Mouse (Mus musculus): ENCODE data around the gene Rnf217. TPM values are rescaled to one million over a fixed set of nuclear protein-coding genes. Genes with fewer than 3 reads are reported as not detected.
A peak's percentile ranks its signal among the peaks of the same experiment; 100 is the strongest.

The Rnf217 gene
- polyA plus RNA-seq, 1 experiment, result 0.50 TPM

- H3K4me3 ChIP-seq (replicated peaks; ENCODE audit: control insufficient read depth, low read depth, low read length), result no peak overlapping the region
- H3K27ac ChIP-seq (ENCODE audit: control insufficient read depth, insufficient read depth, low read depth, low read length, poor library complexity), result no peak overlapping the region
- H3K4me1 ChIP-seq (ENCODE audit: control insufficient read depth, insufficient read depth, low read length), result no peaks in the 10 kb centered on the region
- TF ChIP-seq CTCF (IDR thresholded peaks at IDR 0.05; ENCODE audit: control insufficient read depth, insufficient read depth, low read length) (no peak), POLR2A (IDR thresholded peaks at IDR 0.05; ENCODE audit: borderline replicate concordance, control insufficient read depth, low read depth, low read length) (no peak)
- WGBS, result 63% methylated on average over 1 of the region's 1 CpGs
Measured at GRCm38 (mm10) chr10:31456806-31457205, 152.2 kb downstream of the Rnf217 start.

- 47% methylated on average over 1 of the region's 1 CpGs for WGBS
- TF ChIP-seq POLR2A (IDR thresholded peaks at IDR 0.05; ENCODE audit: borderline replicate concordance, control insufficient read depth, low read depth, low read length) (no peak), CTCF (IDR thresholded peaks at IDR 0.05; ENCODE audit: control insufficient read depth, insufficient read depth, low read length) (no peak)
- Histone ChIP-seq H3K4me1 (ENCODE audit: control insufficient read depth, insufficient read depth, low read length) (no peaks in the 10 kb centered on the region), H3K27ac (ENCODE audit: control insufficient read depth, insufficient read depth, low read depth, low read length, poor library complexity) (no peak overlapping the region), H3K4me3 (replicated peaks; ENCODE audit: control insufficient read depth, low read depth, low read length) (no peak overlapping the region)
Measured at GRCm38 (mm10) chr10:31447083-31447482, 161.9 kb downstream of the Rnf217 start.

- WGBS, result 2% methylated on average over 59 of the region's 59 CpGs
- H3K4me3 ChIP-seq (replicated peaks; ENCODE audit: control insufficient read depth, low read depth, low read length), result no peak within 1 kb of the TSS
- H3K4me1 ChIP-seq (ENCODE audit: control insufficient read depth, insufficient read depth, low read length), result no peaks in the 10 kb centered on the region
- no peak within 1 kb of the TSS for H3K27ac ChIP-seq (ENCODE audit: control insufficient read depth, insufficient read depth, low read depth, low read length, poor library complexity)
- TF ChIP-seq CTCF (IDR thresholded peaks at IDR 0.05; ENCODE audit: control insufficient read depth, insufficient read depth, low read length) (peak; percentile 57), POLR2A (IDR thresholded peaks at IDR 0.05; ENCODE audit: borderline replicate concordance, control insufficient read depth, low read depth, low read length) (no peak)
Measured at GRCm38 (mm10) chr10:31445291-31446124, 163.5 kb downstream of the Rnf217 start, which contains the start of gene Tpd52l1. TSS of gene Tpd52l1 (minus strand) at chr10:31445958.

GRCm38 (mm10) chr10:31444206-31444605 is 164.8 kb downstream of the Rnf217 start:
- no peak for TF ChIP-seq POLR2A (IDR thresholded peaks at IDR 0.05; ENCODE audit: borderline replicate concordance, control insufficient read depth, low read depth, low read length)
- TF ChIP-seq CTCF (IDR thresholded peaks at IDR 0.05; ENCODE audit: control insufficient read depth, insufficient read depth, low read length), result no peak
- H3K27ac ChIP-seq (ENCODE audit: control insufficient read depth, insufficient read depth, low read depth, low read length, poor library complexity), result no peak overlapping the region
- no peak overlapping the region for H3K4me3 ChIP-seq (replicated peaks; ENCODE audit: control insufficient read depth, low read depth, low read length)
- H3K4me1 ChIP-seq (ENCODE audit: control insufficient read depth, insufficient read depth, low read length), result no peaks in the 10 kb centered on the region
- 83% methylated on average over 7 of the region's 7 CpGs for WGBS

Other genes with a start within 250 kb of the Rnf217 start
- gene Tpd52l1, start 163.2 kb downstream of the Rnf217 start, polyA plus RNA-seq (2011; ENCODE audit: insufficient read depth, insufficient read length, low replicate concordance, missing spikeins), result 1.9 TPM in 1 of 2 replicates, not detected in the other